15 mouse cellular contexts compared by ENCODE assay signal in genomic region chr11:114321527-114321926, GRCm38 (mm10).
A peak's percentile ranks its signal among the peaks of the same experiment; 100 is the strongest.
DNase-seq lines count a peak whose midpoint lies in the region; ATAC-seq and TF ChIP-seq lines count a peak whose summit lies in the region.
"Had no signal": no experiment of that assay in that cellular context is flagged by ENCODE, and none has a peak within 500 bp of the region (broad histone marks: within the 10 kb centered on the region; RNA-seq: fewer than 3 reads in every experiment).

No protein-coding gene starts in this region.

- TF ChIP-seq CTCF in liver, postnatal 0 days (IDR thresholded peaks at IDR 0.05; ENCODE audit: low read depth): no peak
- no peak for TF ChIP-seq CTCF in forebrain, postnatal 0 days (IDR thresholded peaks at IDR 0.05; ENCODE audit: low read depth)

- no peak for TF ChIP-seq EP300 in liver, postnatal 0 days (IDR thresholded peaks at IDR 0.05; ENCODE audit: low read depth)

- no peaks in the 10 kb centered on the region for H3K4me1 ChIP-seq in liver, postnatal 0 days (ENCODE audit: insufficient read depth)
- no peaks in the 10 kb centered on the region for H3K4me1 ChIP-seq in forebrain, postnatal 0 days (ENCODE audit: insufficient read depth)

- no peaks in the 10 kb centered on the region for H3K36me3 ChIP-seq in liver, postnatal 0 days (replicated peaks; ENCODE audit: insufficient read depth, low read length)
- no peaks in the 10 kb centered on the region for H3K36me3 ChIP-seq in forebrain, postnatal 0 days (ENCODE audit: insufficient read depth)
- H3K36me3 ChIP-seq: kidney, embryonic 15.5 days; liver, embryonic 13.5 days had no signal

- no peak overlapping the region for H3K4me3 ChIP-seq in liver, postnatal 0 days (ENCODE audit: low read depth, low read length)
- no peak overlapping the region for H3K4me3 ChIP-seq in forebrain, postnatal 0 days (ENCODE audit: low read depth, low read length)
- H3K4me3 ChIP-seq: kidney, embryonic 15.5 days; liver, embryonic 13.5 days; megakaryocyte, embryonic 14.5 days had no signal

- no peak overlapping the region for H3K27ac ChIP-seq in liver, postnatal 0 days (ENCODE audit: low read depth)
- peak overlapping the region; percentile 67 for H3K27ac ChIP-seq in forebrain, postnatal 0 days (ENCODE audit: low read depth, low read length)
- H3K27ac ChIP-seq: kidney, embryonic 15.5 days; liver, embryonic 13.5 days had no signal

- WGBS in liver, postnatal 0 days (ENCODE audit: insufficient replicate concordance): 46% methylated on average over 8 of the region's 8 CpGs
- 58% methylated on average over 8 of the region's 8 CpGs for WGBS in forebrain, postnatal 0 days

- no peak overlapping the region for H3K9ac ChIP-seq in liver, postnatal 0 days (replicated peaks)
- no peak overlapping the region for H3K9ac ChIP-seq in forebrain, postnatal 0 days
- H3K9ac ChIP-seq: kidney, embryonic 15.5 days; liver, embryonic 13.5 days had no signal

- no peaks in the 10 kb centered on the region for H3K27me3 ChIP-seq in liver, postnatal 0 days (ENCODE audit: insufficient read depth, low read length)
- H3K27me3 ChIP-seq in forebrain, postnatal 0 days (ENCODE audit: insufficient read depth, low read length): no peaks in the 10 kb centered on the region
- H3K27me3 ChIP-seq: liver, embryonic 13.5 days had no signal

- H3K4me2 ChIP-seq in liver, postnatal 0 days (ENCODE audit: low read depth, low read length): no peak overlapping the region
- H3K4me2 ChIP-seq in forebrain, postnatal 0 days (ENCODE audit: low read depth): no peak overlapping the region
- H3K4me2 ChIP-seq: heart, embryonic 11.5 days; kidney, embryonic 15.5 days; liver, embryonic 13.5 days had no signal

- no peak for ATAC-seq in liver, postnatal 0 days
- ATAC-seq in activated CD4-positive, CD25-positive, alpha-beta regulatory T cell, adult 4 months: peak; percentile 44
- peak; percentile 16; the same call in 1 of the 2 replicates for ATAC-seq in forebrain, postnatal 0 days
- ATAC-seq: lung, postnatal 0 days had no signal

- no peaks in the 10 kb centered on the region for H3K9me3 ChIP-seq in liver, postnatal 0 days (ENCODE audit: low read length)
- H3K9me3 ChIP-seq in forebrain, postnatal 0 days (ENCODE audit: low read length): no peaks in the 10 kb centered on the region
- H3K9me3 ChIP-seq: kidney, embryonic 15.5 days; liver, embryonic 13.5 days had no signal

- DNase-seq in liver: peak; percentile 13
- DNase-seq in liver, postnatal 0 days: no peak
- DNase-seq in forebrain, postnatal 0 days: peak; percentile 60
- peak; percentile 74 for DNase-seq in thymus, postnatal 14 days
- DNase-seq in embryo, embryonic 11 days: no peak
- no peak for DNase-seq in kidney, postnatal 36 days
- DNase-seq: cerebellum, adult 11-12 months; gastrocnemius, postnatal 14 days; heart, postnatal 36 days; liver, embryonic 13.5 days had no signal

Comparison
In these comparisons a context has a peak if more than half of its experiments do, and no peak if none do; other contexts are left out.
1. DNase-seq: peak in liver (single experiment), forebrain, postnatal 0 days (single experiment) and thymus, postnatal 14 days (single experiment); none in liver, postnatal 0 days (single experiment), embryo, embryonic 11 days (single experiment) and kidney, postnatal 36 days (0 of 2).